Mouse (Mus musculus): ENCODE measurements at regions not wholly inside any gene's neighbourhood (a gene's known extent, or its start where the extent isn't known, plus 50 kb on each side); places are given as distances from the start of the nearest gene placed in this dataset.

- Histone ChIP-seq H3K4me3 (no peak overlapping the region), H3K4me2 (replicated peaks) (no peak overlapping the region), H3K36me3 (no peaks in the 10 kb centered on the region), H3K27ac (no peak overlapping the region), H3K4me1 (peaks cover 8% of the 10 kb centered on the region; the same call in 1 of the 2 replicates), H3K27me3 (replicated peaks) (peaks cover 9% of the 10 kb centered on the region), H3K9me3 (no peaks in the 10 kb centered on the region), H3K9ac (no peak overlapping the region)
- WGBS = 15% methylated on average over 3 of the region's 3 CpGs
- ATAC-seq (ENCODE audit: low FRiP score, low read depth) = no peak
Observed at GRCm38 (mm10) chrX:11798326-11798725, 361.8 kb downstream of the Bcor start.

GRCm38 (mm10) chrX:11800400-11800941, 359.7 kb downstream of the Bcor start:
- no peak for ATAC-seq (ENCODE audit: low FRiP score, low read depth)
- 62% methylated on average over 16 of the region's 16 CpGs for WGBS
- H3K4me3 ChIP-seq = no peak overlapping the region
- no peak overlapping the region for H3K4me2 ChIP-seq (replicated peaks)
- no peak overlapping the region for H3K9ac ChIP-seq
- peaks cover 17% of the 10 kb centered on the region for H3K4me1 ChIP-seq
- H3K9me3 ChIP-seq = no peaks in the 10 kb centered on the region
- no peak overlapping the region for H3K27ac ChIP-seq
- no peaks in the 10 kb centered on the region for H3K36me3 ChIP-seq
- peaks cover 19% of the 10 kb centered on the region for H3K27me3 ChIP-seq (replicated peaks)

GRCm38 (mm10) chrX:11801208-11801607, 358.9 kb downstream of the Bcor start:
- H3K27me3 ChIP-seq (replicated peaks) = peaks cover 21% of the 10 kb centered on the region
- H3K4me2 ChIP-seq (replicated peaks) = no peak overlapping the region
- H3K9ac ChIP-seq = no peak overlapping the region
- no peaks in the 10 kb centered on the region for H3K9me3 ChIP-seq
- H3K36me3 ChIP-seq = no peaks in the 10 kb centered on the region
- peaks cover 17% of the 10 kb centered on the region for H3K4me1 ChIP-seq
- WGBS = 50% methylated on average over 3 of the region's 3 CpGs
- no peak overlapping the region for H3K4me3 ChIP-seq
- ATAC-seq (ENCODE audit: low FRiP score, low read depth) = no peak
- no peak overlapping the region for H3K27ac ChIP-seq

- Histone ChIP-seq H3K4me3 (no peak overlapping the region), H3K36me3 (no peaks in the 10 kb centered on the region), H3K27me3 (replicated peaks) (peaks cover 21% of the 10 kb centered on the region), H3K4me1 (peaks cover 17% of the 10 kb centered on the region), H3K27ac (no peak overlapping the region), H3K4me2 (replicated peaks) (no peak overlapping the region), H3K9ac (no peak overlapping the region), H3K9me3 (no peaks in the 10 kb centered on the region)
- WGBS = 50% methylated on average over 12 of the region's 12 CpGs
- no peak for ATAC-seq (ENCODE audit: low FRiP score, low read depth)
Observed at GRCm38 (mm10) chrX:11801621-11802020, 358.5 kb downstream of the Bcor start.

- H3K27ac ChIP-seq = no peak overlapping the region
- ATAC-seq (ENCODE audit: low FRiP score, low read depth) = no peak
- no peak overlapping the region for H3K4me3 ChIP-seq
- no peak overlapping the region for H3K9ac ChIP-seq
- peaks cover 17% of the 10 kb centered on the region for H3K4me1 ChIP-seq
- H3K27me3 ChIP-seq (replicated peaks) = peaks cover 25% of the 10 kb centered on the region
- WGBS = 46% methylated on average over 8 of the region's 8 CpGs
- H3K9me3 ChIP-seq = no peaks in the 10 kb centered on the region
- no peak overlapping the region for H3K4me2 ChIP-seq (replicated peaks)
- H3K36me3 ChIP-seq = no peaks in the 10 kb centered on the region
Observed at GRCm38 (mm10) chrX:11802074-11802899, 357.9 kb downstream of the Bcor start.

GRCm38 (mm10) chrX:11803239-11803638, 356.9 kb downstream of the Bcor start:
- Histone ChIP-seq H3K4me1 (peaks cover 17% of the 10 kb centered on the region), H3K36me3 (no peaks in the 10 kb centered on the region), H3K9ac (no peak overlapping the region), H3K4me2 (replicated peaks) (no peak overlapping the region), H3K27ac (no peak overlapping the region), H3K27me3 (replicated peaks) (peaks cover 31% of the 10 kb centered on the region), H3K4me3 (no peak overlapping the region), H3K9me3 (no peaks in the 10 kb centered on the region)
- no peak for ATAC-seq (ENCODE audit: low FRiP score, low read depth)
- WGBS = 15% methylated on average over 9 of the region's 9 CpGs

DNA sequence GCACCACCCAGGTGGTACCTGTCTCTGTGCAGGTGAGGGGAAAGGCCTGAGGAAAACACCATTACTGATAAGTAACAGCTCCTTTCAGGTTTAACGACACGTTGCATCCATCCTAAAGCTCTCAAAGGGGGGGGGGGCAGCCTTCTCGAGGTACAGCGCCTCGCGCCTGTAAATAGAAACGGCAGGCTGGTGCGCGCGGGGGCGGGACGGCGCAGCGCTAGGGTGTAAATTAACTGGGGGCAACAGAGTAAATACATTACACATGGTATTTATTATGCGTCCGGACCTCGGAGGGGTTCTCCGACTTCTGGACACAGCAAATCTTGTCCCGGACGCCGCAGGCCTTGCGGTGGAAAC, 353.3 kb downstream of the Bcor start:
- Histone ChIP-seq H3K9ac (peak overlapping the region; percentile 45; the same call in 1 of the 2 replicates), H3K4me1 (peaks cover 17% of the 10 kb centered on the region), H3K4me2 (replicated peaks) (peak overlapping the region; percentile 61), H3K9me3 (no peaks in the 10 kb centered on the region), H3K36me3 (no peaks in the 10 kb centered on the region), H3K27ac (peak overlapping the region; percentile 50; the same call in 1 of the 2 replicates), H3K27me3 (replicated peaks) (peaks cover 41% of the 10 kb centered on the region), H3K4me3 (peak overlapping the region; percentile 27)
- 0 out of 2 replicates have a peak, but pooled peaks have one; percentile 26 for ATAC-seq (ENCODE audit: low FRiP score, low read depth)
- WGBS = 8% methylated on average over 22 of the region's 22 CpGs

- Histone ChIP-seq H3K27me3 (replicated peaks) (peaks cover 44% of the 10 kb centered on the region), H3K9me3 (no peaks in the 10 kb centered on the region), H3K27ac (peak overlapping the region; percentile 50; the same call in 1 of the 2 replicates), H3K9ac (peak overlapping the region; percentile 45), H3K4me2 (replicated peaks) (peak overlapping the region; percentile 61), H3K36me3 (no peaks in the 10 kb centered on the region), H3K4me3 (peak overlapping the region; percentile 27), H3K4me1 (peaks cover 16% of the 10 kb centered on the region)
- peak; percentile 75 for ATAC-seq (ENCODE audit: low FRiP score, low read depth)
- WGBS = 4% methylated on average over 54 of the region's 71 CpGs
Observed at GRCm38 (mm10) chrX:11807253-11807882, 352.8 kb downstream of the Bcor start.

DNA sequence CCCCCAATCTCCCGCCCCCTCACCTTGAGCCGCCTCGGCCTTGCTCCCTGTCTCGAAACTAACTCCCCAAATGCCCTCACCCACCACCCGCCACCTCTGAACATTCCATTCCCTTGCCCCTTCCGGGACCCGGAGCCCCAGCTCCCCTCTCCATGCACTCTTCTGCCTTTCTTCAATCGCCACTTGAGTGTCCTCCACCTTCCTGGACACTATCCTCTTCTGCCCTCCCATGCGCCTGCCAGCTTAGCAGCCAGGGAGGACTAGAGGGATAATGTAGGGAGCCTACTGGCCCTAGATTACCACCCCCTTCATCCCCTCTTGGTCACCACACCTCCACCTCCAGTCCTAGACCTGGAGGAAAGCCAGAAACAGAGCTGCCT, 352.3 kb downstream of the Bcor start:
- Histone ChIP-seq H3K27ac (no peak overlapping the region), H3K9me3 (no peaks in the 10 kb centered on the region), H3K9ac (peak overlapping the region; percentile 45; the same call in 1 of the 2 replicates), H3K4me3 (peak overlapping the region; percentile 27), H3K4me1 (peaks cover 13% of the 10 kb centered on the region), H3K4me2 (replicated peaks) (peak overlapping the region; percentile 61), H3K27me3 (replicated peaks) (peaks cover 44% of the 10 kb centered on the region), H3K36me3 (no peaks in the 10 kb centered on the region)
- WGBS = 8% methylated on average over 9 of the region's 9 CpGs
- ATAC-seq (ENCODE audit: low FRiP score, low read depth) = 0 out of 2 replicates have a peak, but pooled peaks have one; percentile 22

GRCm38 (mm10) chrX:11808911-11809310, 351.2 kb downstream of the Bcor start:
- peaks cover 39% of the 10 kb centered on the region for H3K27me3 ChIP-seq (replicated peaks)
- no peaks in the 10 kb centered on the region for H3K36me3 ChIP-seq
- H3K9ac ChIP-seq = no peak overlapping the region
- H3K9me3 ChIP-seq = no peaks in the 10 kb centered on the region
- ATAC-seq (ENCODE audit: low FRiP score, low read depth) = no peak
- H3K4me1 ChIP-seq = peaks cover 2% of the 10 kb centered on the region; the same call in 1 of the 2 replicates
- no peak overlapping the region for H3K4me3 ChIP-seq
- H3K27ac ChIP-seq = no peak overlapping the region
- 58% methylated on average over 8 of the region's 8 CpGs for WGBS
- H3K4me2 ChIP-seq (replicated peaks) = no peak overlapping the region

GRCm38 (mm10) chrX:11814861-11815260, 345.3 kb downstream of the Bcor start:
- Histone ChIP-seq H3K9me3 (no peaks in the 10 kb centered on the region), H3K4me2 (replicated peaks) (no peak overlapping the region), H3K27me3 (replicated peaks) (peaks cover 4% of the 10 kb centered on the region; the same call in 1 of the 2 replicates), H3K27ac (no peak overlapping the region), H3K4me1 (no peaks in the 10 kb centered on the region), H3K36me3 (no peaks in the 10 kb centered on the region), H3K4me3 (no peak overlapping the region), H3K9ac (no peak overlapping the region)
- no peak for ATAC-seq (ENCODE audit: low FRiP score, low read depth)
- WGBS = 39% methylated on average over 9 of the region's 9 CpGs

- 81% methylated on average over 4 of the region's 4 CpGs for WGBS
- H3K4me2 ChIP-seq (replicated peaks) = no peak overlapping the region
- ATAC-seq (ENCODE audit: low FRiP score, low read depth) = no peak
- H3K4me3 ChIP-seq = no peak overlapping the region
- no peaks in the 10 kb centered on the region for H3K9me3 ChIP-seq
- H3K36me3 ChIP-seq = no peaks in the 10 kb centered on the region
- H3K27me3 ChIP-seq (replicated peaks) = 0 out of 2 replicates have a peak, but pooled peaks cover 3% of the 10 kb centered on the region
- H3K27ac ChIP-seq = no peak overlapping the region
- no peak overlapping the region for H3K9ac ChIP-seq
- no peaks in the 10 kb centered on the region for H3K4me1 ChIP-seq
Observed at GRCm38 (mm10) chrX:11815864-11816263, 344.3 kb downstream of the Bcor start.

All from neural tube, embryonic 12.5 days (tissue).